Mouse (Mus musculus) cerebellum, postnatal 25 days (tissue): ENCODE results near the gene Timp2.

Experiments
- DNase-seq, 2 experiments: peaks; one replicate each; pipeline ENCODE4 v3.0.0; 2021; ENCODE audit warnings: mixed read lengths in 2 of 2

The Timp2 gene

DNA sequence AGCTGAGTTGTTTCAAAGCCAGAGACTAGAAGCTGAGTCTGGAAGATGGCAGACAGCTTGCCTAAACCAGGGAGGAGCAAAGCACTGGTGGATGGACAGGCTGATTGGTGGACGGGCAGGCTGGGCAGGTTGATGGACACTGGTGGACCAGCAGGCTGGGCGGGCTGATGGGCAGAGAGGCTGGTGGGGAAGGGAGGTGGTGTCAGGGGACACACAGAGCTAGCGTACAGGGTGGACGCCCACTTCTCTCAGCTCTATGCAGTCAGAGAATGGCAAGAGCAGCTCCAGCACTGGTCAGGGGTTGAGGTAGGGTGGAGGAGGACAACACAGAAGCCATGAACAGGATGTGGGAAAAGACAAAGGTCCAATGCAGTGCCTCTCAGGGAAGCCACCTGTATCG is 13.7 kb upstream of the Timp2 start:
- no peak for DNase-seq

DNA sequence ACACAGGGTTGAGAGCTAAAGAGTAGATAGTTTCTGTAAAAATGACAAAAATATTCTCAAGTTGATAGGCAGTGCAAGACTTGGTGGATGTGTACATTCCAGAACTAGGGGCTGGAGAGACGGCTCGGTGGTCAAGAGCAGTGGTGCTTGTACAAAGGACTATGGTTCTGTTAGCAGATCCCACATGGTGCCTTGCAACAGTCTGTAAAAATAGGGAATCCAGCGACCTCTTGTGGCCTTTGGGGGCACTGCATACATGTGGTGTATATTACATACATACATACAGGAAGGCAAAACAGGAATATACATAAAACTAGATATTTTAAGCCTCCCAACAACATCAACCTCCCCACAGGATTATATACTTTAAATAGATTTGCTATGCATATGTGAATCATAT is 12.8 kb upstream of the Timp2 start:
- DNase-seq, result no peak

DNA sequence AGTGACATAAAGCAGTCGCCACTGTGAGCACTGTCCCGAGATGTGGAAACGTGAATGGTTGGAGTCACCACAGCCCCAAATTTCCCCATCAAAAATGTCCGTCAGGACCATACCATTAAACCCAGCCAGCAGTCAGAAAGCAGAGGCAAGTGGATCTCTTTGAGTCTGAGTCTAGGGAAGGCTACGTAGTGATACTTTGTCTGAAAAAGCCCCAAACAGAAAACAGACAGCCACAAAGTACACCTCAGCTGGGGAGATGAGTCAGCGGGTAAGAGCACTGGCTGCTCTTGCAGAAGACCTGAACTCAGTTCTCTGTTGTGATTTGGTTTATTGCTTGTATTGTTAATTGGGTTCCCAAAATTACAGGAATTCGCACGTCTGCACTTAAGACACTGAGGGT is 11.0 kb upstream of the Timp2 start:
- no peak for DNase-seq

DNA sequence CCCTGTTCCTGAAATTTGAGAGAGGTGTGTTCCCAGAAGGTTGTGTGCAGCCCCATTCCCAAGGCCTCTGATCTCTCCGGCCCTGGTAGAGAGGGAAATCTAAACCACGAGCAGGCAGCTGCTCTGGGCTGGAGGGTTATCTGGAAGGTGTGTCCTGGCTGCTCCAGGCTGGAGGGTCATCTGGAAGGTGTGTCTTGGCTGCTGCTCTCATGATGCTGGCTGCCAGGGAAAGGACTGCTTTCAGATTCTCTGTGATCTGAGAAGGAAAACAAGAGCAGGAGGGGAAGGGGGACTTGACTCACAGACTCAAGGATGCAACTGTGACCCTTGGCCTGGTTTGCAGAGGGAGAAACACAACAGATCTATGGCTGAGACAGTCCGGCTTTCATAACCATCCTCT is 10.6 kb upstream of the Timp2 start:
- DNase-seq, result no peak

DNA sequence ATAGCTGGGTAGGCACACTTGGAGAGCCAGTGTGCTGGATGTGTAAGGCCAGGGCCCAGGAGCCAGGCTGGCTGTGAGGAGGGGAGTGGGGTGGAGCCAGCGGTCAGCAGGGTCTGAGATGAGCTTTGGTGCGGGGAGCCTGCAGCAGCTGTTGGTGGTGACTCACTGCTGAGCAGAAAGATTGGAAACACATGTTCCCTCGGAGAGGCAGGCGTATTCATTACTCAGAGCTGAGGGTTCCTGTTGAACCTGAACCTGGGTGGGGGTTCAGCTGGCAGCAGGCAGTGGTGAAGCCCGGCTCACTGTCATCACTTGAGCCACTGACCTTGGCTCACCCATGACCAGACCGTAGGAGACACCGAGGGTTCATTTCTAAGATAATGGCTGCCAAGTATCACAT is 9.6 kb upstream of the Timp2 start:
- DNase-seq, result no peak

DNA sequence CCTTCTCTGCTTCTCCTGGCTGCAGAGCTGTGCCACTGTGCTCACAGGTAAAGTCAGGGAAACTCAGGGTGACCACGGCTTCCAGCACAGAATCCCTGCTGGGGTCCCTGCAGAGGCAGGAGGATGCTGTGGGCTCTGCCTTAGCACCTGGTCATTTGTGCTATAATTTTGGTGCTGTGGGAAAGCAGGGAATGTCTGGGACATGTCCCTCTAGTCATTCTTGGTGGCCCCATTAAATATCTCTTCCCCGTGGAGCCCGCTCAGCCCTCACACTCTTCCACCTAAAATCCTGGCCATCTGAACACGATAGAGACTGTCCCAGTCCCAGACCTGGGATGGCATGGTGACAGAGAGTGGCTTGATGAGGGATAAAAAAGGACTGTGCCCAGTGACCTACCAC is 8.5 kb upstream of the Timp2 start:
- no peak for DNase-seq

DNA sequence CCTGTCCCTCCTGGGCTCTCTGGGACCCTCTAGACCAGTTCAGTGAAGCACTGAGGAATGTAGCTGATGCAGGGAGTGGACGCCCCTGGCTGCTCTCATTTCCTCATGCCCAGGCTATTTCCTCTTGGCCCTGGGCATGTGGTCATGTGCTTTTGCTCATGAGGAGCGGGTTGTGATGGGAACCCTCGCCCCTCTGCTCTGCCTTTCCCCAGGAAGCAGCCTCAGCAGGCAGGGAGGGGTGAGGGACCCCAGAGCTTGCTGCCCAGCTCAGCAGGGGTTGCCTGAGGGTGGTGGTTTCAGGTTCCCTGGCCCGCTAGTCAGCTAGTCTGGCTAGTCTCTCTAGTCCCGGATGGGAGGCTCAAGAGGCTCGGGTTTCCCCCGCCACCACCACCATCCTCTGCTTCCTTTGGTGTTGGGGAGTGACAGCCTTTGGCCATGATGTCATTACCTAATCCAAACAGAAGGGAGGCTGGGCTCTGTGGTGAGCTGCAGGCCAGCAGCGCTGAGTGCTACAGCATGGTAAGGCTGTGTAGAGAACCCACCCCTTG is 7.5 kb upstream of the Timp2 start:
- peak in 1 of 2 experiments; percentile 33 for DNase-seq

DNA sequence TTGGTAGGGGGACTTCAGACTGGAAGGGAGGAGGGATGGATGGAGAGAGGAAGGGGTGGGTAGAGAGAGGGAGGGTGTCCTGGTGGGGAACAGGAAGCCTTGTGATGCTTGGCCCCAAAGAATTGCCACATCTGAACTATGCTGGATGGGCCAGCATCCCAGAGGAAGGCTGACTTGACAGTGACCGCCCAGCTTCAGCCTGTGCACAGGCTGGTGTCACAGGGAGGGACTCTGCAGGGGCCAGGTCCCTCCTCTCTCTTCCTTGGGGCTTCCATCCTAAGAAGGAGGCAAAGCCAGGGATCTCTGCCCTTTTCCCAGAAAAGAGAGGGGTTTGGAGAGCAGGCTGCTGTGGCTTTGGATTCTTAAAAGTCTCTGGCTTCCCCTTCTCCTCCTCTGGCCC is 7.0 kb upstream of the Timp2 start:
- DNase-seq, result no peak

DNA sequence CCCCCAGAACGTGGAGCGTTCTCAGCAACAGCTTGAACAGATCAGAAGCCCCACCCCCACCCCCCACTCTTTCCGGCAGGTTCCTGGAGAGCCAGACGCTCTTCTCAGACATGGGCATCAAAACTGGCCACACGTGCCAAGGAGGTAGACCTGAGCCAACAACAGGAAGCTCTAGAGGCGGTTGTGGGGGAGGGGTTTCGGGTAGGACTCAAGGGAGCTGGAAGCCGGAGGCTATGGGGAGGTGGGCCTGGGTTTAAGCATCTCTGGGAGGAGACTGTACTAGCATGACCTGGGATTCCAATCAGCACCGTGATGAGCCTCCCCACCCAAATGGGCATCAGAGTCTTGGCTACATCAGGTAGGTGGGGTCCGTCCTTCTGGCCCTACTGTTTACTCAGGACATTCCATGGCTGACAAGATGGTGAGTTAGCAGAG is 5.4 kb upstream of the Timp2 start:
- peak in 1 of 2 experiments; percentile 60 for DNase-seq

DNA sequence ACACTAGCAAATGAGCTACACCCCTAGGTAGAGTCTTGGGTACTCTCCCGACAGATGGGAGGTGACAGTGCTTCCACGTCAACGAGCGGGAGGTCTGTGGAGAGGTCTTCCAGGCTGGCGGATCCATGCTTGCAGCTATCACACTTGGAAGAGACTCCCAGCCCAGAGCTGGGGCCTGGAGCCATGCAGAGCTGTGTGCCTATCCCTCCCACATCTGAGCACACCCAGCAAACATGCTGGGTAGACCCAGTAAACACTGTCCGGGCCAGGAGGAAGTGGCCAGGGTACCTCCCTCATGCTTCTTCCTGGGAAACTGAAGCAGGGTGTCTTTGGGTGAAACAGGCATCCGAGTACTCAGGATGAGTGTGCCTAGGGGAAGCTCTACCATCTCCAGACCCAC is 5.0 kb upstream of the Timp2 start:
- DNase-seq, result no peak

DNA sequence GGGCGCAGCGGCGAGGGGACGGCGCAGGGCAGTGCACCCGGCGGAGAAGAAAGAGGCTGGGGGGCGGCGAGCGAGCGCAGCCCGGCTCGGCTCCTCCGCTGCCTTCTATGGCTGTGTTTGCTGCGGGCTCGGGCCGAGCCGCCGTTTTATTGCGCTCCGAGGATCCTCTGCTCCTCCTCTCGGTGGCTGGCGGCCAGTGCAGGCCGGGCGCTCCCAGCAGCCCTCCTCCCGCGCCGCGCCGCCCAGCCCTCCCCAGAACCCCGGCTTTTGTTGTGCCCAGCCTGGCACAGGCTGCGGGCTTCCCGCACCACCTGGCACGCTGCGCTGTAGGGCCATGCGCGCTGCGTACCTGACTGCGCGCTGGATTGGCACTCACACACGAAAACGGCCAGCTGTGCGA is 335 bp downstream of the Timp2 start:
- DNase-seq, result peak; percentile 86 to 93

DNA sequence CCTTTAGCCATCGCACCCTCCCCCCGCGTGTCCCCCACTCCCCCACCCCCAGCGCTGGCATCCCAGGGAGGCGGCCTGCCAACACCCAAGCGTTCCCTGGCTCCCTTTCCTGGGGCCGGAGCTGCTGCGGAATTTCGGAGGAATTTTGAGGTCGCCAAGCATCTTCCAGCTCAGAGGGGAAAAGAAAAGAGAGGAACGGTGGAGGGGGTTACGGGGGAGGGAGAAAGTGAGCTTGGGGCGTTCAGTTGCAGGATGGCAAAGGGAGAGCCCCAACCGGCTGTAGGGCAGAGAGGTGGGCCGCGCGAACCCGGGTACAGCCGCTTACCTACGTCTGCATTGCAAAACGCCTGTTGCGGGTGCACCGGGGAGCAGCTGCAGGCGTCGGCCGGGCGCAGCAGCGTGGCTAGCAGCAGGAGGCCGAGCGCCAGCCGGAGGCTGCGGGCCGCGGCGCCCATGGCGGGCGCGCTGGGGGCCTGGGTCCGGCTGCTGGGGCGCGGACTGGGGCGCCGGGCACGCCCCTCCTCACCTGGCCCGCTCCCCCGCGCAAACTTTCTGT is 826 bp downstream of the Timp2 start:
- DNase-seq, result peak; percentile 60 to 61

DNA sequence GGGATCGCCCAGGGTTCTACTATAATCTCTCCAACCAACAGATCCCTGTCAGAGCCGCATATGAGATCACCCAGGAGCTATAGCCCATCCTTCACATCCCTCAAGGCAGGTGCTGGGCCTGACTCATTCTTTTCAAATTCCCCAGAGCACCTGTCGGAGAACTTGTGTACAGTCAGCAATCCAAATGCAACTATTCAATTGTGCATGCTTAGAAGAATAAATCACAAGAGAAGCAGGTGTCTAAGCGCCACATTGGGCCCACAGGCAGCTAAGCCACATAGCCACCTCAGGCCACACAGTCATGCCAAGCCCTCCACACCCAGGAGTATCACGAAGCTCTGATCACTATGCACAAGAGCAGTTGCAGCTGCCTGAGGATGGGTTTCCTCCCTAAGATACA is 6.0 kb downstream of the Timp2 start:
- DNase-seq, result no peak

DNA sequence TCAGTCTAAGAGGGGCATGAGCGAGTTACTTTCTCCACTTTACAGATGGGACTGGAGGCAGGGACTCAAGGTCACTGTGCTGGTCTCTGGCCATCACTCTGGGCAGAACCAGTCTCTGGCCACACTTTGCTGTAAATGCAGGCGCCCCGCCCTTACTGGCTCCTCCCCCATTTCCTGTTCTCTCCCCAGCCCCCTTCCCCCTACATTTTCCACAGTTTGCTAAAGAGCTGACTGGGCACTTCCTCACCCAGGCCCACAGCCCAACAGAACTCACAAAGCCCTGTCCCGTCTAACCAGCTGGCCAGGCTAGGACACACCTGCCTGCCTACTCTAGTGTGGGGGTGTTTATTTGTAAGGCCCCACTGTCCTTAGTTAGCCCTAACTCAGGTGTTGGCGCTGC is 6.7 kb downstream of the Timp2 start:
- DNase-seq, result no peak

DNA sequence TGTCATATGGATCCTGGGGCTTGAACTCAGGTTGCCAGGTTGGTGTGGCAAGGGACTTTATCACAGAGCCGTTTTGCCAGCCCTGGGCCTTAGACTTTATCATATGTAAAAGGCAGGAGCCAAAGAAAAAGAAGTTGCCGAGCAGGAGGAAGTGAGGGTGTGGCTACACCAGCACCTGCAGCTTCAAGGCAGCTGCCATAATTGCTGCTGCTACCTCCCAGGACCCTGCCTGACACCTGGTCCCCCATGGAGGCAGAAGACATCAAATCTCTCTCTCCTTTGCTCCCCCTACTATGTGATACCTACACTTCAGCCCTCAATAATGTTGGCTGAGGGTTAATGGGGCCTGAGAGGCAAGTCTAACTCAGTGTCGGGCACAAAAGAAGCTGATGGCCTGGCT is 7.1 kb downstream of the Timp2 start:
- no peak for DNase-seq

DNA sequence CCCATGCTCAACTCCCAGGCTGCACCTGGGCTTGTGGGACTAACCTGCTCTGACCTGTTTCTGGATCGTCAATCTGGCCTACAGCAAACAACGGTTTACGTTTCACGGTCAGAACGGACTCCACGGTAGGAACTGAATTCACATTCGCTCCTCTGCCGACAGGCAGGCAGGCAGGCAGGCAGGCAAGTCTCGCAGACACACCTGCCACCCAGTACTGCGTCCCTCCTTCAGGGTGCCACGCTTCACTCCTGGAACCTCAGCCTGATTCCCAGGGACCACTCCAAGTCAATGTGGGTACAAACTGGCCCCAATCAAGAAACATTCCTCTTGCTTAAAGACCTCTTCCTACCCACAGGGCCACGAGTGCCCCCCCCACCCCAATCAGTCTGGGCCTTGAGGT is 7.6 kb downstream of the Timp2 start:
- DNase-seq, result no peak

DNA sequence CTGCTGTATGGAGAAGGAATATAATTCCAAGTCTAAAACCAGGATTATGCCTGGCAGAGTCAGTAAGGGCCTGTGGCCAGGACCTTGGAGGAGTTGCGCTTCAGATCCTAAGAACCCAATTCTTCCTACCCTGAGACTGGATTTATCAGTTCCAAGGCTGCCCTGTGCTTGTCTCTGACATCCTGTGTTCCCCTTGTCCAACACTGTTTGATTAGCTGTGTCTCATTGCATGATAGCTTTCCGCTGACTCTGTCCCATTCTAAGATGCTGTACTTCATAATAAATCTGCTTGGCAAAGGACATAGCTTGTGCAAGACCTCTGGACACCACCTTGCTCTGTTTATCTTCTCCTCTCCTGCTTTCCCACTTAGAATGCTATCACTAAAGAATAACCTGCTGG is 8.1 kb downstream of the Timp2 start:
- no peak for DNase-seq

DNA sequence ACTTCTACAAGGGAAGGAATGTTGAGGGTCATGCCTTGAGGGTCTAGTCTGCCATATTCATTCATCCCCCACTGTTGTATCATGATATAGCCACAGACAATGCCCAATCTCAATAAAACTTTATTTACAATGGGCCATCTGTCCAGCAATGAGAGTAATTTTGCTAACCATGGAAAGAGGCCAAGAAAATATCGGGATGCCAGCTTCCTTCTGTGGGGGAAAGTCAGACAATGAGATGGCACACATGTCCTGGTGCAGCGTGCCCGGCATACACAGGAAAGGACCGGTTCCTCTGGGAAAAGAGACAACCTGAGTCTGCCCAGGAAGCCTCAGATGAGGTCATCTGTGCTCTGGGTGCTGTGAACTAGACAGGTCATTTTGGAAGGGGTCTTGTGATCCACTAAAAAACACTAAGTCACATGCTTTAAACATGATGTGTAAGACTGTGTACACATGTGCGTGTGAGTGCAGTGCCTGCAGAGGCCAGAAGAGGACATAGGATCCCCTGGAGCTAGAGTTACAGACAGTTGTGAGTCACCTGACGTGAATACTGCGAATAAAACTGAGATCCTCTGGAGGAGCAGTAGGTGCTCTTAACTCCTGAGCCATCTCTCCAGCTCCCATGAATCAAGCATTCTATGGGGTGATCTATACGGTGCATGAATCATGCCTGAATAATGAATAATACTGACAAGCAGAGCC is 9.0 kb downstream of the Timp2 start:
- no peak for DNase-seq

DNA sequence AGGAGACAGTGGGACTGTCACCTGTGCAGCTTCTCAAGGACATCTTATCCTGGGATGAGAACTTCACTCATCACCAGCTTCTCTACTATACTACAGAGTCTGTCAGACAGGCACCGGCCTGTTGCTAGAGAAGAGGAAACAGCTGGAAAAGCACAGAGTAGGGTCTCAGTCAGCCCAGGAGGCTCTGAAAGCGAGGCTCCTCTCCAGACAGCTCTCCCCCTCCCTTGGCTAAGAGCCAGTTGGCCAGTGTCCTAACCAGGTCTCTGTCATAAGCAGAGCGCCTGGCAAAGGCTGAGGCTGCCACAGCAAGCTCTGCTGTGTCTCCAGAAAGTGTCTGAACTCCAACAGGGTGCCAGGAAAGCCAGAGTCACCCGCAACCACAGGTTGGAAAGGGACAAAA is 9.8 kb downstream of the Timp2 start:
- peak in 1 of 2 experiments; percentile 51 for DNase-seq

DNA sequence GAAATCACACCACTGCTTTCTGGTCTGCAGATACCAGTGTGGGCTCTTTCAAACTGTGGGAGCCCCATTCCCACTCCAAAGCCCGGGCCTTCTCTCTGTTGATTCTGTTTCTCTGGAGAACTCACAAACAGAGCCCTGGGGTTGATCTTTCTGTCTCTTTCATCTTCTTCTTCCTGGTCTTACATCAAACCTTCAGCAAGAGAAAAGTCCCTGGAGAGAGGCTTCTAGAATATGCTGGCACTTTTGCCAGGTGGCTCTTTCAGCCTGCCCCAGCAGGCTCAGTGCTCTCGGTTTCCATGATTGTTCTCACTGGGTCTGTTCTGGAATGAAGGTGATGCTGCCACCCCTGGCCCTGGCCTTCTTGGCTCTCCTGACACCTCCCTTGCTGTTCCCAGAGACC is 11.9 kb downstream of the Timp2 start:
- DNase-seq, result no peak

DNA sequence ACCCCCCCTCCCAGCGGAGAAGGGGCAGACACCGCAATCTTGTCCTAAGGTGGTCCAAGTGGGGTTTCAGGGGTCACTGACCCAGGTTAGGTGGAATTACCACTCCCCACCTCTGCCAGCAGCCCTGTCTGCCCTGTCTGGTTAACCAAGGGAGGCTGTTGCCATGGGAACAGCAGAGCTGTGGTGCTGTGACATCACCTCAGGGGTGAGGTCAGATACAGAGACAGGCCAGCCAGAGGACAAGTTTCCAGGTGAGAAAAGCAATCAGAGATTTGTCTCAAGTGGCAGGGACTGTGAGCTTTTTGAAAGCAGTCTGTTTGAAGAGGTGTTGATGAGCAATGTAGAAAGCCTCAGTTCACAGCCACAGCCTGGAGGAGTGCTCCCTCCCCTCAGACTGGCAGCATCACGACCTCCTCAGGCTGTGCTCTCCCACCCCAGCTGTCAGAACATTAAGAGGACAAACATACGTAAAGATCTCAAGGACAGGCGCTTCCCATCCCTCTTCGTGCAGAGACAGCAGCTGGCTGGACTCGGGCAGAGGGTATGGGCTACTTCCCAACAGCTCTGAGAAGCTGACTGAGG is 13.0 kb downstream of the Timp2 start, which contains the start of gene Cep295nl:
Cep295nl (minus strand) TSS at position 101 of the 582 bp plus-strand sequence.
- DNase-seq, result no peak

DNA sequence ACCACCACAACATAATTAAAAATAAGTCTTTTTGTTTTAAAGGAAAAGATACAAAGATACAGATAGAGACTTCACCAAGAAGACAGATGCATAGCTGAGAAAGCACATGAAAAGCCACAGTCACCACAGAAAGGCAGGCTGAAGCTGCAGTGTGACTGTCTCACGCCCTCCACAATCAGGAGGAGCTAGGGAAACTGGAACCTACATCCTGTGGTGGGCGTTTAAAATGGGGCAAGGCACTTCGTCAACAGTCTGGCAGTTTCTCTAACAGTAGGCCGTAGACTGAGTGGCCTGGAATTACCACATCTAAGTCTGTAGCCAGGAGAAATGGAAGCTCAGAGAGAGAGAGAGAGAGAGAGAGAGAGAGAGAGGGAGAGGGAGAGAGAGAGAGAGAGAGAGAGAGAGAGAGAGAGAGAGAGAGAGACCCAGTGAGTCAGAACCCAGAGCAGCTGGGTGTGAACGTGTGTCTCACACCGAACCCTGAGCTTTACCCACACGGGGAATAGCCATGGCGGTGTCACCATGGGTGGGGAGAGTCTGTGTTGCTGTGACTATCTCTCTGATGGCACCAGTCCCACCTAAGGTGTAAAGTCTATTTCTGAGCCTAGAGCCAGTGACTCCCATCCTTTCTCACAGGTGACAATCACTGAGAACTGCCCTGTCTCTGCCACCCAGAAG is 17.9 kb downstream of the Timp2 start:
- DNase-seq, result no peak

DNA sequence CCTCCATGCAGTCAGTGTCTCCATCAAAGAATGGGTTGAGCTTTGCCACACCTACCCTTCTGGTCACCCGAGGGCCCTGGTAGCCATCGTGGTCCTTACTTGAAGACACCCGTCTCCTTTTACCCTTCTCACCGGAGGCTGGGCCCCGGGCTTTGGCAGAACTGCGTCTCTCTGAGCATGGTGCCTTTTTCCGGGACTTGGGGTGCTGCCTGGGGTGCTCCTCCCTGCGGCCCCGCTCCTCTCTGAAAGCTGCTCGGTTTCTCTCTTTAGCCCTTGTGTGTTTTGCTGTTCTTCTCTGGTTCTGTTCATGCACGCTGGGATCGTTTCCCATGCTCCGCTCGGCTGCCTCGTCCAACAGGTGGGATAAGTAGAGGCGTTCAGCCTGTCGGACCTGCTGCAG is 22.1 kb downstream of the Timp2 start:
- no peak for DNase-seq

DNA sequence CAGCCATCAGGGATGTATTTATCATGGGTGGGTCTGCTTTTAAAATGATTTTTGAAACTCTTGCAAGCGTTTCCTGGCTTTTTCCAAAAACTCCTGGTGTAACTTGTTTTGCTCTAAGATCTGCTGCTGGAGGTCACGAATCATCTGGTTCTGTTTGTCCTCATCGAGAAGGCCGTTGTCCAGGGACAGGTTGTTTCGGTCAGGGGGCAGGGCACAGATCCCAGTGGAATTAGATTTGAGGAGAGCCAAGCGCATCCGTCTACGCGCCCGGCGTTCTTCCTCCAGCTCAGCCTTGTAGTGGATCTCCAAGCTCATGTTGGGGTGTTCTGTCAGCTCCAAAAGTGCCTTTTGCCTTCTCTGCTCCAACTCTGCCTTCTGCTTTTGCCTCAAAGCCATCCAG is 23.2 kb downstream of the Timp2 start:
- no peak for DNase-seq
